Mouse (Mus musculus): ENCODE results near the gene Pde4a.
"Not testable (repeated sequence)": the region's sequence is repeated elsewhere in the genome, so short reads cannot be mapped to it uniquely, and the experiment has no call there.

Pde4a gene

GRCm38 (mm10) chr9:21244428-21245112, 79.1 kb downstream of the Pde4a start:
- no peak for DNase-seq (ENCODE audit: low spot score)

GRCm38 (mm10) chr9:21245113-21245487, 79.6 kb downstream of the Pde4a start:
- no peak for DNase-seq (ENCODE audit: low spot score)

- no peak for DNase-seq (ENCODE audit: low spot score)
These were observed 80.8 kb downstream of the Pde4a start for GRCm38 (mm10) chr9:21246342-21246741.

DNA sequence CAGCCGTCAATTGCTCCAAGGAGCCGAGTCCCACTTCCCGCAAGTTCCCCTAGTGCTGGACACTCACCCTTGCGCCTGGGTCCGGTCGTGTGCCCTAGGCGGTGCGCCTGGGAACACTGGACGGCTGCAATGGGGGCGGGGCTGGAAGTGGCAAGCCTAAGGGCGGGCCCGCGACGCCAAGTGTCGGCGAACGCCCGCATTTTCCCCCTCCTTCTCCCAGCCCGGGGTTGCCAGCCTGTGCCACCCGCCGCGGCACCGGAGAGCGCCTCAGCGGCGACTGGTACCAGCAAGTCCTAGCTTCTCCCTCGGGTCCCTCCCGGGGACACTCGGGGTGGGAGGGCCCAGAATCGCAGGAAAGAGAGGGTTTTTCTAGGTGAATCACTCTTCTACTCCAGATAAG, 82.8 kb downstream of the Pde4a start, which contains the start of gene S1pr5:
S1pr5 (minus strand) TSS at position 118 of the 400 bp plus-strand sequence.
- DNase-seq (ENCODE audit: low spot score) = peak; percentile 8

GRCm38 (mm10) chr9:21249629-21250508, 84.4 kb downstream of the Pde4a start:
- peak; percentile 3 for DNase-seq (ENCODE audit: low spot score)

GRCm38 (mm10) chr9:21250509-21250908, 85.0 kb downstream of the Pde4a start:
- peak; percentile 3 for DNase-seq (ENCODE audit: low spot score)

- peak; percentile 3 for DNase-seq (ENCODE audit: low spot score)
These were observed 85.7 kb downstream of the Pde4a start for GRCm38 (mm10) chr9:21251116-21251735.

DNA sequence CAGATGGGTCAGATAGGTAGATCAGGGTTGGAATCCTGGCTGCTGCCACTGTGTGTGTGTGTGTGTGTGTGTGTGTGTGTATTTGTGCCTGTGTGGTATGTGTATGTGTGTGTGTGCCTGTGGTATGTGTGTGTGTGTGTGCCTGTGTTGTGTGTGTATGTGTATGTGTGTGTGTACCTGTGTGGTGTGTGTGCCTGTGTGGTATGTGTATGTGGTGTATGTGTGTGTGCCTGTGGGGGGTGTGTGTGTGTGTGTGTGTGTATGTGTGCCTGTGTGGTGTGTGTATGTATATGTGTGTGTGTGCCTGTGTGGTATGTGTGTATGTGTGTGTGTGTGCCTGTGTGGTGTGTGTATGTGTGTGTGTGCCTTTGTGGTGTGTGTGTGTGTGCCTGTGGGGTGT, 89.2 kb downstream of the Pde4a start:
- no peak for DNase-seq (ENCODE audit: low spot score)

DNA sequence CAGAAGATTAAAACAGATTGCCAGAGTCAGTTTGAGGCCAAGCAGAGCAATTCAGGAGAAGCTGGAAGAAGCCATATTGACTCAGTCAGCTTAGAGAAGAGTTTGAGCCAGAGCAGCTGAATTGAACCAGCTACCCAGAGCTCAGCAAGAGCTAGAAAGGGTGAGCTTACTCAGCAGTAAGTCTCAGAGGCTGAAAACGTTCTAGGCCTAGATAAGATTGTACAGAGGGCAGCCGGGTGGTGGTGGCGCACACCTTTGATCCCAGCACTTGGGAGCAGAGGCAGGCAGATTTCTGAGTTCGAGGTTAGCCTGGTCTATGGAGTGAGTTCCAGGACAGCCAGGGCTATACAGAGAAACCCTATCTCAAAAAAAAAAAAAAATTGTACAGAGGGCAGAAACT, 90.8 kb downstream of the Pde4a start:
- not testable (repeated sequence) for DNase-seq (ENCODE audit: low spot score)

DNA sequence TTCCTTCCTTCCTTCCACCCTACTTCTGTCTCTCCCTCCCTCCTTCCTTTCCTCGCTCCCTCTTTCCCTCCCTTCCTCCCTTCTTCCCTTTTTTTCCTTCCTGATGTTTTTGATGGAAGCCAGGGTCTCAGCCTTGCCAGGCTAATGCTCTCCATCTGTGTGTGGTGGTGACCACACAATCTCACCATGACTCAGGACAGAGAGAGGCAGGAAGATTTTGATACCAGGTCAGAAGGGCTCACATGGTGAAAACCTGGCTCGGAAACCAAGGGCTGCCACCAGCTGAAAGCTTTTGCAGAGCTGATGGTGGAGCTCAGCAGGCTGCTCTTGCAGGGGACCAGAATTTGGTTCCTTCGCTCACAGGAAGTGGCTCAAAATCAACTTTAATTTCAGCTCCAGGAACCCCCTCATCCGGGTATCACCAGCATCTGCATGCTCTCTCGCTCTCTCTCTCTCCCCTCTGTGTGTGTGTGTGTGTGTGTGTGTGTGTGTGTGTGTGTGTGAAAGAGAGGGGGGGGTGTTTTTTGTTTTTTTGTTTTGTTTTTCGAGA, 95.1 kb downstream of the Pde4a start:
- DNase-seq (ENCODE audit: low spot score) = no peak

DNA sequence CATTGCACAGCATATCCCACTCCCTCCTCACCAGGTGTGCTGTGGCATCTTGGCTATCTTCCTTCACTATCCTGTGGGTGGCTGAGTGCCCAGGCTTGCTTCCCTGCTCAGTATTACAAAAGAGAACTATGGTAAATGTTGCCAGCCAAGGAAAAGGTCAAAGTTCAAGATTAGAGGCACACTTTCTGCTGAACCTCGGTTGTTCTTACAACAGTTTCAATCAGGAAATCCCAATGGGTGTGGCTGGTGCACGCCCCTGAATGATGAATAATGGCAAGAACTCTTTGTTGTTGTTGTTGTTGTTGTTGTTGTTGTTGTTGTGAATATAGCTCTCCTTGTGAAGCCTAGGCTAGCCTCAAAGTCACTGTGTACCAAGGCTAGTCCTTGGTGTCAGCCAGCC, 96.3 kb downstream of the Pde4a start:
- DNase-seq (ENCODE audit: low spot score) = no peak

All from testis, postnatal 14 days (tissue).